Mouse (Mus musculus): ENCODE measurements at regions not wholly inside any gene's neighbourhood (a gene's known extent, or its start where the extent isn't known, plus 50 kb on each side); places are given as distances from the start of the nearest gene placed in this dataset.

DNA sequence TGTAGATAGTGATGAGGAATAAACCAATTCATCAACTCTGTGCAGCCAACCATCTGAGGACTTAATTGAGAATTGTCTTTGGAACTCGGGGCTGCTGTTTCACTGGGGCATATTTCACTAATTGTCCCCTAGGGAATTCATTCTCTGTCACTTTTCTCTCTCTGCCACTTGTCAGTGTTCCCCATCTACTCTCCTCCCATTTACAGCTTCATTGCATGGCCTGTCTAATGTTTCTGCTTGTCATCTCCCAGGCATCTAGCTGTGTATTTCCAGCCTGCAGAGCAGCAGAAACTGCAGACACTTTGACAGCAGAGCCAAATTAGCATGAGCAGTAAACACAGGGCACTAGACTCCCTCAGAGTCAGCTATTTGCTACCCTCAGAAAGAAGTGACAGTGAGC, 1105.2 kb downstream of the Ntrk3 start:
- ATAC-seq (replicated peaks; ENCODE audit: low FRiP score, low TSS enrichment, poor library complexity, severe bottlenecking) = no peak

DNA sequence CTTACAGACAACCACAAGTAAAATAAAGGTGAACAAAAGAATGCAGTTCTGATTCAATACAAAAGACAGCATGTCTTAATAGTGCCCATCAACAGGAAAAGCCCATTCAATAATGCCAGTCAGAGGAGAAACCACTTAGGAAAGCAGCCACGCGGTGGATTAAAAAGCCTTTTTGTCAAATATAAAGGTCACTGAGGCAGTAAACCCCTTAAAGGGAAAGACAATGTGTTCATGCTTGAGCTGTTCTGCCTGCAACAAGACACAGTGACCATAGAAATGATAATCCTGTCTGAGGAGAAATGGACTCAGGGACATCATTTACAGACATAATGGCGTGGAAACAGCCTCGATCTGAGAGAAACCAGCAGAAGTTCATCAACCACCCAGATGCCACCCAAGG, 1114.3 kb downstream of the Ntrk3 start:
- no peak for ATAC-seq (replicated peaks; ENCODE audit: low FRiP score, low TSS enrichment, poor library complexity, severe bottlenecking)

DNA sequence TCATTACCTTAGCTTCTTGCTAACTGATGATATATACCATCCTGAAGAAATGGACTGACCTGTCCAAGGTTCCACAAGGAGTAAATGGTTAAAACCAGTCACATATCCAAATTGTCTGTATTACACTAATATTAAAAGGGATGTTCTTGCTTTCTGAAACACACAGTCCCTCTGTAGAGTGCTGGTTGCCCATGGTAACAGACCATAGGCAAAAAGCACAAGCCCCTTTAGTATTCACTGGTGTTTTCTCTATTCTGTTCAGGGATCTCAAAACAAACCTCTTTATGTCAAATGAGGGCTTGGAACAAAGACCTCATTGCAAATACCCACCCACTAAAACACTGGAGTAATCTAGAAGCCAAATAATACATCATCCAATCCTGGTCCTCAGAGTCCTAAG, 1114.9 kb downstream of the Ntrk3 start:
- ATAC-seq (replicated peaks; ENCODE audit: low FRiP score, low TSS enrichment, poor library complexity, severe bottlenecking) = no peak

- no peak for ATAC-seq (replicated peaks; ENCODE audit: low FRiP score, low TSS enrichment, poor library complexity, severe bottlenecking)
Observed at GRCm38 (mm10) chr7:77572872-77573271, 1164.9 kb downstream of the Ntrk3 start.

DNA sequence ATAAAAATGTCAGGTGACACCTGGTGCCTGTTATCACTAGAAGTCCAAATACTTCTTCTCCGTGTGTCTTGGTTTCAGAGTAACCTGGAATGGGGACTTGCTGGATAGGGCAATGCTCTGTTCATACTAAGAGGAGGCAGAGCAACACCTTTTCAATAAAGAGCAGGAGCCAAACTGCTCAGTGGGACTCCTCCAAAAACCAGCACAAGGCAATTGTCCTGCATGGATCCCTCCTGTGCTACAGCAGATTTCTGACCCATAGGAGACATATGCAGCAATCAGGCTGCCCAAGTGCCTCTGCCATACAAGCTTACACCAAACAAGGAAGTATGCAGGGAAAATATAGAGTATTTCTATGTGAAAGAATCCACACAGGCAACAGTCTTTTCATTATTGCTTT, 1178.7 kb downstream of the Ntrk3 start:
- ATAC-seq (replicated peaks; ENCODE audit: low FRiP score, low TSS enrichment, poor library complexity, severe bottlenecking) = no peak

GRCm38 (mm10) chr7:77558536-77558935, 1179.3 kb downstream of the Ntrk3 start:
- ATAC-seq (replicated peaks; ENCODE audit: low FRiP score, low TSS enrichment, poor library complexity, severe bottlenecking) = no peak

- no peak for ATAC-seq (replicated peaks; ENCODE audit: low FRiP score, low TSS enrichment, poor library complexity, severe bottlenecking)
Observed at GRCm38 (mm10) chr7:77536890-77537289, 1200.9 kb downstream of the Ntrk3 start.

- no peak for ATAC-seq (replicated peaks; ENCODE audit: low FRiP score, low TSS enrichment, poor library complexity, severe bottlenecking)
Observed at GRCm38 (mm10) chr7:77527906-77528305, 1209.9 kb downstream of the Ntrk3 start.

DNA sequence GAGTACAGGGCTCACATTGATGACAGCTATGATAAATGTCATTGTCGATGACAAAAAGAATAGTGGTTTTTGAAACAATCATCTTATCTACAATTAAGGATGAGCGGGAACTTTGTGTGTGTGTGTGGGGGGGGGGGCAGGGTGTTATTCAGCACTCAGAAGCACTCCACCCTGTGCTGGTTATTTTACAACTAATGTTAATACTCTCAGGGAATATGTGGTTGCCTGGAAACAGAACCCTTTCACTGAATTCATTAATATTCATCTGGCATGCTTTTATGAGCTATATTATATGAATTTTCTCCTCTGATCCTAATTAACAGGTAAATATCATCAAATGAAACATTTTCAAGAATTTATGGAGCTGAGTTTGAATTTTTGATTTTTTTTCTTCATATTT, 1228.2 kb downstream of the Ntrk3 start:
- ATAC-seq (replicated peaks; ENCODE audit: low FRiP score, low TSS enrichment, poor library complexity, severe bottlenecking) = no peak

- ATAC-seq (replicated peaks; ENCODE audit: low FRiP score, low TSS enrichment, poor library complexity, severe bottlenecking) = no peak
Observed at GRCm38 (mm10) chr7:77507606-77508005, 1230.2 kb downstream of the Ntrk3 start.

DNA sequence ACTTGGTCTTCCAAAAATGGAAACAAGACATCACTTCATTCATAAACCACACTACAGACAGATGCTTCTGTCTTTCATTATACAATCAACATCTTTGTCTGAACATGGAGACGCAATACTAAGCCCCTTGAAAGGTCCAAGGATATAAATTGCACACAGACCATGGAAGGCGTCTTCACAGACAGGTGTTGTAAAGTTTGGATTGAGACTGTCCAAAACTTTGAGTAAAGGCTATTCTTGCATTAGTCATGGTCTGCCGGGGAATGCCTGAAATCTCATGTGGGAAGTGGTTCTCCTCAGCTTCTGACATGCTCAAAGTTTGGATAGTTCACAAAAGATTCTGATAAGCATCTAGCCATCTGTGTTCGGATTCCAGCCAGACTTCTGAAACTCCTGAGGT, 1235.2 kb downstream of the Ntrk3 start:
- no peak for ATAC-seq (replicated peaks; ENCODE audit: low FRiP score, low TSS enrichment, poor library complexity, severe bottlenecking)

DNA sequence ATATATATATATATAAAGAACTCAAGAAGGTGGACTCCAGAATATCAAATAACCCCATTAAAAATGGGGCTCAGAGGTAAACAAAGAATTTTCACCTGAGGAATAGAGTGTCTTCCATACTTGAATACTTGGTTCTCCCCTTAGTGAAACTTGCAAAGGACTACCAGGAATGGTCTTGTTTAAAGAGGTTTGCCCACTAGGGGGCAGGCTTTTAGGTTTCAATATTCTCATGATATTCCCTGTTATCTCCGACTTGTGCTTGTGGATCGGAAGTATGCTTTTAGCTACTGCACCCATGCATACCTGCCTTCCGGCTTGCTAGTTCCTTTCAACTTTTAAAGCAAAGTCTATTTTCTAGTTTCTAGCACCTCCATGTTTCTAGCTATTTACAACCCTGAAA, 1242.7 kb downstream of the Ntrk3 start:
- ATAC-seq (replicated peaks; ENCODE audit: low FRiP score, low TSS enrichment, poor library complexity, severe bottlenecking) = no peak

DNA sequence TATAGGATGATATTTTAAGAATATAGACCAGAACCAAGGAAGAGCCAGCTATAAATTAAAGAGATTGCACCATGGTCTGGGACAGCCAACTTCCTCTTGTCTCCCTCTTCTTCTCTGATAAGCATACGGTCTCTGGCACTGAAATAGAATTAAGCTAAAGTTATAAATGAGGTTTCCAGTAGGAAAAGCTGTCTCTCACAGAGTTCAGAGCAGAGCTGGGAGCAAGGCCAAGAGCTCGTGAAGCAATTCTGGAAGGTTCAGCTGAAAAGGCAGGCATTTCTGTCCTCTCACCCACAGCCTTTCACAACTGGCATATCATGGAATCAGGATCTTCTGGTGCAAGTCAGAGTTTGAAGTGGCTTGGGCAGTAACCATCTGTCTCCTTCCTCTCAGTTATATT, 1247.8 kb downstream of the Agbl1 start:
- ATAC-seq (replicated peaks; ENCODE audit: low FRiP score, low TSS enrichment, poor library complexity, severe bottlenecking) = no peak

DNA sequence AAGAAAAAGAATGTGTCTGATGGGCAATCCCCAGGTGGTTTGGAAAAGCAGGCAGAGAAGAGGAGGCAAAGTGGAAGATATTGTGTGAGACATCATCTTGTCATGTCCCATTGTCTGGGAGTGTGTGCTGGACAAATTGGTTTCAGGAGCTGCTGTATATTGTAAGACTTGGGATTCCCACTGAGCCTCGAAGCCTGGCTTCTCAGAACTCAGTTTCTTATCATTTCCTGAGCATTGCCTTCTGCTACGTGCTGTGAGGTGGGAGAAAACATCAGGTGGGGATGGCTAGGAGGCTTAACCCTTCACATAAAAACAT, 1216.3 kb downstream of the Agbl1 start:
- no peak for ATAC-seq (replicated peaks; ENCODE audit: low FRiP score, low TSS enrichment, poor library complexity, severe bottlenecking)

DNA sequence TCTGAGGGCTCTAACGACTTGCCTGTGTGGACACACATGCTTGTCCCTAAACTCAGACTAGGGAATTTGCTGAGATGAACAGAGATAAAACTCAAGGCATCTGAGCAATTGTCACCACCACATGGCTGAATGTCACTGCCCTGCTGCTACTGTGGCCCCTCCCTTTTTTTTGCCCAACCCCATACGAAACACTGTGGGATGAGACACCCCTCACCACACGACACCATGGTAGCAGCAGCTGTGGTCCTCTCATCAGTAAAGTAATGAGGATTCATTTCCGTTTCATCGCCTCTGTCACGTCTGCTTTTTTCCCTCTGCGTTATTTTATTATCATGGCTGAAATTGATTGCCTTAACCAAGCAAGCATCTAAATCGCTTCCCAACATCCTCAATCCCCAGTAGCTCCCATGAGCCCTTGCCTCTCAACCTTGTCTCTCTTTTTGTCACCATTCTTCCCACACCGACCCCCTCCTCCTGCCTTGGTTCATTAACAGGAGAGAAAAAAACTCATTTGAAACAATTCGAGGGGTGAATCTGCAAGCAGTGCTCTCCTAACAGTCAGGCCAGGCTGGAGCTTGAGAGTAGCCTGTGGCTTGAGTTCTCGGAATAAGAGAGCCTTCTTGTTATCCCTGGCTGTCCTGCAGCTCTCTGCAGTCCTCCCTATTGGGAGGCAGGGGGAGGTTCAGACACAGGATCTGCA, 1215.8 kb downstream of the Agbl1 start:
- no peak for ATAC-seq (replicated peaks; ENCODE audit: low FRiP score, low TSS enrichment, poor library complexity, severe bottlenecking)

DNA sequence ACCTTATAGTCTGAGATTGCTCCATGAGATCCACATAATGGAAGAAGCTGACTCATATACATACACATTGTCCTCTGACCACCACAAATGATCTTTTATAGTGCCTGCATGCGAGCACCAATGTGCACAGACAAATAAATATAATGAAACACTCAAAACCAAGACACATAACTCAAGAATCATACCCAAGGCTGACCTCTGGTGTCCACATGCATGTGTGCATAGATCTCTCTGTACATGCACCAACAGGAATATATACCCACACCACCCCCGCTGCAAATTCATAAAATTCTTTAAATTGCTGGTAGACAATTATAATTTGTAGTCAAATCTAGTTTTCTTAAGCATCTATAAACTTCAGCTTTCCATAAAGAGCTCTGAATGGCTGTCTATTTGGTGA, 1211.9 kb downstream of the Agbl1 start:
- 0 out of 2 replicates have a peak, but pooled peaks have one; percentile 48 for ATAC-seq (replicated peaks; ENCODE audit: low FRiP score, low TSS enrichment, poor library complexity, severe bottlenecking)

GRCm38 (mm10) chr7:77413606-77414005, 1183.9 kb downstream of the Agbl1 start:
- ATAC-seq (replicated peaks; ENCODE audit: low FRiP score, low TSS enrichment, poor library complexity, severe bottlenecking) = no peak

Data from megakaryocyte-erythroid progenitor cell, adult 5-6 weeks (primary cell).